Mouse (Mus musculus) right cerebral cortex, adult 18-20 months (tissue): ENCODE measurements around the gene Unc79.
A peak's percentile ranks its signal among the peaks of the same experiment; 100 is the strongest.

Source experiments
- DNase-seq: peaks from one replicate; pipeline ENCODE4 v3.0.0; 2022; ENCODE audit warnings: mixed read lengths

Gene Unc79

DNA sequence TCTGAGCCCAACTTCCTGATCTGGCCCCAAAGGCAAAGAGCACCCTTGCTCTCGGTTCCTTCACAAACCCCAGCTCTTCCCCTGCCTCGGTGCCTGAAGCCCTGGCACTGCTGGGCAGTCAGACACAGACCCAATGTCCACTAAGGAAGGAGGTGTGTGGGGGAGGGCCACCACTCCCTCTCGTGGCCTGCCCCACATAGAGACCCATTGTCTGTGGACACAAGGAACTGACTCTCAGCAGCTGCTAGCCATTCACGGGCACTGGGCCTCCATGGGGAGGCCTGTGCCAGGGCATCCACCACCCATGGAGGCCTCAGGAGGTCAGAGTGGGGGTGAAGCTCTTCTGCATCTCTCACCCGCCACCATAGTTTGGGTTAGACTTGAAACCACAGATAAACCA lies 262.4 kb downstream of the Unc79 start:
- peak; percentile 67 for DNase-seq

DNA sequence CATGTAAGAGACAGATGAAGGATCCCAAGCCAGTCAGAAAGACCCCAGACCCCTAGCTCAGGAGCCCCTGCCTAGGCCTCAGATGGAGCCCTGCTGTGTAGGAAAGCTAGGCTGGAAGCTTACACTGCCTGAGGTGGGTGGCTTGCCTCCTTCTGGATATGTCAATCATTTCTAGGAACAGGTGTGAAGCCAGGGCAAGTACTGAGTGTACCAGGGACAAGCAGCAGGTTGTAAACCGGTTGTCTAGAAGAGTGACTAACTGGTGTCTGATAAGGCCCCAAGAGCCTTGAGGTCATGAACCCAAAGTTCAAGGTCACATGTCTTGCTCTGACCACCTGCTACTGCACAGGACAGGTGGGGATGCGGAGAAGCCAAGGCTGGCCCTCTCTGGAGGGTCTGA lies 264.9 kb downstream of the Unc79 start:
- DNase-seq = no peak

DNA sequence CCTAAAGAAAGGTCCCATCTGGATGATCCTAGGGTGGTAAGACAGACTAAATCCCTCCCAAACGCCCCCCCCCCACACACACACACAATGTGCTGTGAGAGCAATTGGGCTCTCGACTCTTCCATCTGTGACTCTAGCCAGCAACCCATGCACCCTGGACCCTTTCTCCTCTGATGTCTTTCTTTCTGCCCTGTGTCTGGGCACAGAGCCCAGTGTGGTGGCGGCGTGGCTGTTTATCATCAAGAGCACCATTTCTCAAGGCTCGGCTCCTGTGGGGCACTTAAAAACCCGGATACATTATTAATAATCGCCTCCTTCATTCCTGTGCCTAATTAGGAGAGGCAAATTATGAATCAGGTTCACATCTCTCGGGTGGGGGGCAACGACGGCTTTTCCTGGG lies 265.6 kb downstream of the Unc79 start:
- DNase-seq = no peak

GRCm38 (mm10) chr12:103214797-103215196 lies 266.1 kb downstream of the Unc79 start:
- no peak for DNase-seq

DNA sequence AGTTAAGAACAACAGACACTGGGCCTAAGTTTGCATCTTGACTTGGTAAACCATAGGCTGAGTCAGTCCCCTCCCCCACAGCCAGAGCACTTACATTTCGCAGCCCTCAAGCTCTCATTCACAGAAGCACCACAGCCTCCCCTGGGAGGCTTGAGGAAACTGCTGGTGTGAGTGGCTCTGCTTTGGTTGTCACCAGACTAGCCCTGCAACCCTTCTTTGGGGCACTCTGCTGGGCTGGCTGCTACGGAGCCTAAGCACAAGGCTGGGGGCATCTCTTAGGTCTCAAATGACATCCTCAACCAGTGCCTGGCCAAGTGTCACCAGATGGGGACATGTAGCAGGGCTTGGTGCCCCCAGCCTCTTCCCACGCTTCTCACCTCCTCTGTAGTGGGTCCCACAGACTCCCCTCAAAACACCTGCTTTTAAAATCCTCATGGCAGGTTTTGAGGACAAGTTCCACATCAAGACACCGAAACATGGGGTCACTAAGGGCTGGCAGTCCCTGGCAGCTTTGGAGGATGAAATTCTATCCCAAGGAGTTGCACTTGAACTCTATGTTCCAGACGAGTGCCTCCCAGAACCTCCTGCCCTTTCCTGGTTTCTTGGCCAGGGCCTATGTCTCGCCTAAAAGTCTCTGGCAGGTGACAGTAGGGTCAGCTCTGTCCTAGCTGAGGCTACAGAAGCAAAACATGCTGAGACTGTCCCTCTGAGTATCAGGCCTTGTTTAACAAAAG lies 267.4 kb downstream of the Unc79 start:
- no peak for DNase-seq

GRCm38 (mm10) chr12:103223671-103224070 lies 275.0 kb downstream of the Unc79 start:
- DNase-seq = no peak

GRCm38 (mm10) chr12:103226121-103226520 lies 277.5 kb downstream of the Unc79 start:
- DNase-seq = no peak

- DNase-seq = no peak
Observed at GRCm38 (mm10) chr12:103229058-103229457, 280.4 kb downstream of the Unc79 start.
